In genomic region chr10:94605491-94605890, GRCm38 (mm10) we compare ENCODE assay signal across 18 mouse cellular contexts.
DNase-seq lines count a peak whose midpoint lies in the region; ATAC-seq lines count a peak whose summit lies in the region.
"Had no signal": no experiment of that assay in that cellular context is flagged by ENCODE, and none has a peak within 500 bp of the region (broad histone marks: within the 10 kb centered on the region; RNA-seq: fewer than 3 reads in every experiment).

No protein-coding gene starts in this region.

- no peak overlapping the region for H3K27ac ChIP-seq in hindbrain, embryonic 14.5 days
- H3K27ac ChIP-seq: embryonic facial prominence, embryonic 15.5 days; forebrain, embryonic 12.5 days; heart, embryonic 15.5 days; liver, embryonic 13.5 days had no signal

- H3K4me3 ChIP-seq in hindbrain, embryonic 14.5 days (replicated peaks; ENCODE audit: low read length): no peak overlapping the region
- H3K4me3 ChIP-seq: embryonic facial prominence, embryonic 15.5 days; forebrain, embryonic 12.5 days; heart, embryonic 15.5 days; liver, embryonic 13.5 days; megakaryocyte, embryonic 14.5 days had no signal

- no peaks in the 10 kb centered on the region for H3K36me3 ChIP-seq in hindbrain, embryonic 14.5 days (replicated peaks; ENCODE audit: control insufficient read depth, insufficient read depth)
- H3K36me3 ChIP-seq: embryonic facial prominence, embryonic 15.5 days; forebrain, embryonic 12.5 days; heart, embryonic 15.5 days; liver, embryonic 13.5 days had no signal

- H3K9ac ChIP-seq in hindbrain, embryonic 14.5 days: no peak overlapping the region
- H3K9ac ChIP-seq: embryonic facial prominence, embryonic 15.5 days; forebrain, embryonic 12.5 days; heart, embryonic 15.5 days; liver, embryonic 13.5 days had no signal

- peak; percentile 56 for DNase-seq in lung, postnatal 25 days (ENCODE audit: low spot score)
- DNase-seq in lung, postnatal 14 days: no peak
- DNase-seq in monocyte, adult 2 months (ENCODE audit: low read depth in 1 of 2, low spot score in 2 of 2): peak; percentile 60 to 61
- no peak for DNase-seq in Muller cell, postnatal 12 days (ENCODE audit: inconsistent ontology term)
- no peak for DNase-seq in hindbrain, embryonic 14.5 days (ENCODE audit: low spot score)
- no peak for DNase-seq in right cerebral cortex, postnatal 25 days
- DNase-seq: cerebellum, adult 18-20 months; kidney, adult 11 months; kidney, postnatal 10 days; liver, embryonic 13.5 days; thymus, postnatal 36 days had no signal

- H3K27me3 ChIP-seq in hindbrain, embryonic 14.5 days (ENCODE audit: control insufficient read depth, insufficient read depth, low read length): no peaks in the 10 kb centered on the region
- H3K27me3 ChIP-seq: embryonic facial prominence, embryonic 15.5 days; forebrain, embryonic 12.5 days; heart, embryonic 15.5 days; liver, embryonic 13.5 days; Patski had no signal

- 91% methylated on average over 4 of the region's 4 CpGs for WGBS in hindbrain, embryonic 14.5 days

- no peak overlapping the region for H3K4me2 ChIP-seq in hindbrain, embryonic 14.5 days (replicated peaks)
- H3K4me2 ChIP-seq: embryonic facial prominence, embryonic 15.5 days; forebrain, embryonic 12.5 days; heart, embryonic 15.5 days; liver, embryonic 13.5 days had no signal

- no peaks in the 10 kb centered on the region for H3K9me3 ChIP-seq in hindbrain, embryonic 14.5 days (ENCODE audit: control insufficient read depth, low read length)
- H3K9me3 ChIP-seq: embryonic facial prominence, embryonic 15.5 days; forebrain, embryonic 12.5 days; heart, embryonic 15.5 days; liver, embryonic 13.5 days had no signal

- peak; percentile 46 for ATAC-seq in common myeloid progenitor, adult 5-6 weeks (replicated peaks; ENCODE audit: low read depth, poor library complexity, severe bottlenecking)
- no peak for ATAC-seq in hindbrain, embryonic 14.5 days (ENCODE audit: low FRiP score)
- ATAC-seq: CD4-positive, CD25-positive, alpha-beta regulatory T cell, adult 4 months; Patski had no signal

- H3K4me1 ChIP-seq in hindbrain, embryonic 14.5 days (replicated peaks; ENCODE audit: control insufficient read depth, insufficient read depth, low read length): no peaks in the 10 kb centered on the region
- H3K4me1 ChIP-seq: embryonic facial prominence, embryonic 15.5 days; forebrain, embryonic 12.5 days; heart, embryonic 15.5 days; liver, embryonic 13.5 days had no signal

Comparison
In these comparisons a context has a peak if more than half of its experiments do, and no peak if none do; other contexts are left out.
1. DNase-seq: peak in lung, postnatal 25 days (single experiment) and monocyte, adult 2 months (2 of 2); none in lung, postnatal 14 days (single experiment), Muller cell, postnatal 12 days (single experiment), hindbrain, embryonic 14.5 days (single experiment) and right cerebral cortex, postnatal 25 days (single experiment).